ENCODE assay signal across 7 mouse cellular contexts in genomic region chr13:12461730-12462119, GRCm38 (mm10). TPM values are rescaled to one million over a fixed set of nuclear protein-coding genes. Genes with fewer than 3 reads are reported as not detected.
A peak's percentile ranks its signal among the peaks of the same experiment; 100 is the strongest.
DNase-seq lines count a peak whose midpoint lies in the region; ATAC-seq and TF ChIP-seq lines count a peak whose summit lies in the region.

No protein-coding gene starts in this region.

- TF ChIP-seq CTCF in lung, adult 2 months (IDR thresholded peaks at IDR 0.05; ENCODE audit: insufficient read depth, low read length), result no peak
- no peak for TF ChIP-seq CTCF in cortical plate, adult 2 months (IDR thresholded peaks at IDR 0.05; ENCODE audit: extremely low read depth, insufficient read depth, low read length)

- peak overlapping the region; percentile 83 for H3K9ac ChIP-seq in hindbrain, embryonic 13.5 days
- peak overlapping the region; percentile 73 for H3K9ac ChIP-seq in midbrain, embryonic 13.5 days (replicated peaks)

- H3K36me3 ChIP-seq in hindbrain, embryonic 13.5 days, result peaks cover 4% of the 10 kb centered on the region
- H3K36me3 ChIP-seq in midbrain, embryonic 13.5 days, result 0 out of 2 replicates have a peak, but pooled peaks cover under 1% of the 10 kb centered on the region

- H3K27ac ChIP-seq in cortical plate, adult 2 months (ENCODE audit: insufficient read depth, low read length), result no peak overlapping the region
- H3K27ac ChIP-seq in hindbrain, embryonic 13.5 days, result peak overlapping the region; percentile 76
- H3K27ac ChIP-seq in midbrain, embryonic 13.5 days, result no peak overlapping the region; the same call in 1 of the 2 replicates

- H3K4me1 ChIP-seq in lung, adult 2 months (ENCODE audit: control insufficient read depth, insufficient read depth, low read length), result peaks cover 8% of the 10 kb centered on the region; the same call in 1 of the 2 replicates
- H3K4me1 ChIP-seq in cortical plate, adult 2 months (ENCODE audit: control insufficient read depth, insufficient read depth, low read length), result no peaks in the 10 kb centered on the region
- H3K4me1 ChIP-seq in hindbrain, embryonic 13.5 days (replicated peaks), result peaks cover 18% of the 10 kb centered on the region
- peaks cover 15% of the 10 kb centered on the region for H3K4me1 ChIP-seq in midbrain, embryonic 13.5 days (replicated peaks)

- peak overlapping the region; percentile 75 for H3K4me2 ChIP-seq in hindbrain, embryonic 13.5 days
- H3K4me2 ChIP-seq in midbrain, embryonic 13.5 days (replicated peaks), result peak overlapping the region; percentile 80

- ATAC-seq in hindbrain, embryonic 13.5 days (ENCODE audit: low FRiP score), result peak; percentile 52
- no peak for ATAC-seq in midbrain, embryonic 13.5 days

- TF ChIP-seq POLR2A in lung, adult 2 months (IDR thresholded peaks at IDR 0.05; ENCODE audit: borderline replicate concordance, extremely low read depth, low read depth, low read length), result no peak
- TF ChIP-seq POLR2A in cortical plate, adult 2 months (IDR thresholded peaks at IDR 0.05; ENCODE audit: extremely low read depth, insufficient read depth, low read length), result no peak

- H3K9me3 ChIP-seq in hindbrain, embryonic 13.5 days, result no peaks in the 10 kb centered on the region
- H3K9me3 ChIP-seq in midbrain, embryonic 13.5 days, result no peaks in the 10 kb centered on the region

- peak overlapping the region; percentile 99 for H3K4me3 ChIP-seq in lung, adult 2 months (replicated peaks; ENCODE audit: extremely low read depth, low read depth, low read length)
- peak overlapping the region; percentile 99 for H3K4me3 ChIP-seq in cortical plate, adult 2 months (ENCODE audit: insufficient read depth, low read length)
- H3K4me3 ChIP-seq in hindbrain, embryonic 13.5 days, result peak overlapping the region; percentile 69
- H3K4me3 ChIP-seq in midbrain, embryonic 13.5 days (replicated peaks), result peak overlapping the region; percentile 63

- DNase-seq in lung, adult 2 months, result no peak
- no peak for DNase-seq in lung, postnatal 4 days
- no peak for DNase-seq in adrenal gland, postnatal 4 days (ENCODE audit: low spot score in 2 of 2)
- DNase-seq in cerebellum, adult 11-12 months, result no peak

- WGBS in lung, adult 2 months, result 2% methylated on average over 7 of the region's 7 CpGs
- 2% methylated on average over 7 of the region's 7 CpGs for WGBS in hindbrain, embryonic 13.5 days
- 7% methylated on average over 7 of the region's 7 CpGs for WGBS in midbrain, embryonic 13.5 days

- no peaks in the 10 kb centered on the region for H3K27me3 ChIP-seq in hindbrain, embryonic 13.5 days
- H3K27me3 ChIP-seq in midbrain, embryonic 13.5 days, result no peaks in the 10 kb centered on the region

RNA-seq across cellular contexts. Expression of gene Lgals8, which starts 3.0 kb away (rescaled TPM):
- 23.5 and 36.3 TPM in 2 replicates for polyA plus RNA-seq in lung, adult 2 months (2012; rRNA removed)
- 35.1 and 36.9 TPM in 2 replicates for polyA plus RNA-seq in cortical plate, adult 2 months (2012; rRNA removed)
- 16.0 and 20.0 TPM in 2 replicates for polyA plus RNA-seq in hindbrain, embryonic 13.5 days (2015; fragmentation: Nextera tagmentation; extraction: Ambion mirVana)
- 15.1 and 15.7 TPM in 2 replicates for polyA plus RNA-seq in midbrain, embryonic 13.5 days (2015; fragmentation: Nextera tagmentation; extraction: Ambion mirVana)
- 10 to 100 TPM; 74.8 to 80.3 TPM for total RNA-seq in adrenal gland, postnatal 4 days (2021)

RNA-seq across cellular contexts. Expression of gene Edaradd, which starts 58.5 kb away (rescaled TPM):
- polyA plus RNA-seq in lung, adult 2 months (2012; rRNA removed), result 0.28 and 0.53 TPM in 2 replicates
- polyA plus RNA-seq in cortical plate, adult 2 months (2012; rRNA removed), result 0.09 and 0.10 TPM in 2 replicates
- polyA plus RNA-seq in hindbrain, embryonic 13.5 days (2015; fragmentation: Nextera tagmentation; extraction: Ambion mirVana), result 0.93 and 1.6 TPM in 2 replicates
- 1.3 TPM in 2 replicates for polyA plus RNA-seq in midbrain, embryonic 13.5 days (2015; fragmentation: Nextera tagmentation; extraction: Ambion mirVana)
- 1 to 10 TPM in 1 of 2 experiments, under 1 TPM in 1; 0.25 to 1.0 TPM for total RNA-seq in adrenal gland, postnatal 4 days (2021)
